Mouse (Mus musculus): ENCODE measurements around the gene Tbl1x. TPM values are rescaled to one million over a fixed set of nuclear protein-coding genes. Genes with fewer than 3 reads are reported as not detected.

The Tbl1x gene
- total RNA-seq (2023; ENCODE audit: inconsistent age), result 43.7 to 50.1 TPM (median 47.4 TPM) in 4 replicates

DNA sequence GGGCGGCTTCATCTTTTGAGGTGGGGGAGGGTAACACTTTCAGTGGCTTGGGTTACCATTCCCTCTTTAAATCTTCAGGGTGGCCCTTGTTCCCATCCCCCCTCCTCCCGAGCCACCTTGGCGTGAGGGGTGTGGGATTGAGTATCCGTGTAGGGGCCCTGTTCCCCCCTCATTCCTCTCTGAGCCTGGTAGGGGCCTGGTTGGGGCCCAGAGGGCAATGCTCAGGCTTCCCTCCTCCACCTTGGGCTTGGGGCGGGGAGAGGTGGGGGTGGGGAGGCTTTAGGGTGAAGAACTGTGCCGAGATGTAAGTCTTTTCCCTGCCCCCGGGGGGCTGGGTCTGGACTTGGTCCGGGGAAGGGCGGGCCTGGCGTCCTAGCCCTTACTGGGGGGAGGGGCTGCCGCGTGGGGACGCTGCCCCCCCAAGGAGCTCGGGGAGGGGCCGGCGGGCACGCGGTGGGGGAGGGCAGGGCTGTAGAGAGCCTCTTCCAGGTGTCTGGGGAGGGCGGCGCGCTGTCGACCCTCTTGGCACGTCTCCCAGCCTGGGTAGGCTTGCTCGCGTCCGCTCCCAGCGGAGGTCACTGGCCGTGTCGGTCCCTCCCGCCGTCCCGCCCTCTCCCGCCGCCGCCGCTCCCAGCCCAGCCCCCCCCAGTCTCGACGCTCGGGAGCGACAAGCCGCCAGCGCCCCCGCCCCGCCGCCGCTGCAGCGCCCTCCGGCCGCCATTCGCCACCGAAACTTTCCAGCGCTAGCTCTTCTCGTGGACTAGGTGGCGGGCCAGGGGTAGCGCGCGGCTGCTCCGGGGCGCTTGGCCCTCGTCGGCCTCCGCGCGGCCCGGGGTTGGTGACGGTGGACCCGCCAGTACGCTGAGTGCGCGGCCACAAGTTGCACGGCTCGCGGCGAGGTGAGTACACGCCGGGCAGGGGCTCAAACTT is at the start of gene Tbl1x:
Gene Tbl1x (plus strand): TSS at position 643 of the 930 bp plus-strand sequence.

